Mouse (Mus musculus): ENCODE measurements around the gene Gm11549.

GRCm38 (mm10) chr3:36474938-36475483, 46.6 kb downstream of the Gm11549 start:
- TF ChIP-seq POLR2A (IDR thresholded peaks at IDR 0.05; ENCODE audit: insufficient read depth, low read depth, low read length) (no peak), CTCF (IDR thresholded peaks at IDR 0.05; ENCODE audit: insufficient read depth, low read depth, low read length) (no peak)
